Mouse (Mus musculus) stomach, embryonic 15.5 days (tissue): ENCODE data around the gene Pde2a. TPM values are rescaled to one million over a fixed set of nuclear protein-coding genes. Genes with fewer than 3 reads are reported as not detected.

ENCODE experiments used
- ATAC-seq: fragments of 200-750 bp; cut with Nextera tagmentation; 2 replicates; pipeline ENCODE4 v1.8.0; 2017; ENCODE audit warnings: low read depth, moderate number of reproducible peaks, moderate TSS enrichment; ENCODE audit not compliant: insufficient read depth, low FRiP score
- H3K27ac ChIP-seq: fragments of 300-500 bp; sonication (generic); 2 replicates; pipeline ENCODE4 v1.5.1; 2015; ENCODE audit warnings: mild to moderate bottlenecking, inconsistent platforms
- H3K27me3 ChIP-seq: fragments of 300-500 bp; sonication (generic); replicated peaks from 2 replicates; pipeline ENCODE4 v1.6.1; 2015; ENCODE audit warnings: inconsistent platforms
- H3K36me3 ChIP-seq: fragments of 300-500 bp; sonication (generic); 2 replicates; pipeline ENCODE4 v1.6.1; 2015; ENCODE audit warnings: inconsistent platforms
- H3K4me1 ChIP-seq: fragments of 300-500 bp; sonication (generic); 2 replicates; pipeline ENCODE4 v1.6.1; 2015; ENCODE audit warnings: inconsistent platforms
- H3K4me2 ChIP-seq: fragments of 300-500 bp; sonication (generic); 2 replicates; pipeline ENCODE4 v1.6.1; 2015; ENCODE audit warnings: mild to moderate bottlenecking, inconsistent platforms
- H3K4me3 ChIP-seq: fragments of 300-500 bp; sonication (generic); replicated peaks from 2 replicates; pipeline ENCODE4 v1.5.1; 2015; ENCODE audit warnings: inconsistent platforms
- H3K9ac ChIP-seq: fragments of 300-500 bp; sonication (generic); 2 replicates; pipeline ENCODE4 v1.6.1; 2015; ENCODE audit warnings: inconsistent platforms
- H3K9me3 ChIP-seq: fragments of 300-500 bp; sonication (generic); 2 replicates; pipeline ENCODE4 v1.6.1; 2016; ENCODE audit warnings: inconsistent platforms
- WGBS: fragments of 180-500 bp; shearing (Covaris S2); methylation state at CpG from one replicate; pipeline ENCODE4 v1.1.7; 2015; 5-methylcytosine and 5-hydroxymethylcytosine counted together
- polyA plus RNA-seq: library from polyadenylated mRNA; unstranded; fragments of >200 nt; fragmentation: Nextera tagmentation; extraction: Ambion mirVana; gene quantifications from 2 replicates; pipeline ENCODE4 v1.2.1, GENCODE M21; 2015

Gene Pde2a
- polyA plus RNA-seq, 1 experiment from 2014 or later, result 9.1 TPM

- 68% methylated on average over 5 of the region's 5 CpGs for WGBS
- no peak for ATAC-seq
- H3K9ac ChIP-seq, result no peak overlapping the region
- H3K4me1 ChIP-seq, result no peaks in the 10 kb centered on the region
- no peak overlapping the region for H3K27ac ChIP-seq
- H3K27me3 ChIP-seq, result no peaks in the 10 kb centered on the region
- no peak overlapping the region for H3K4me2 ChIP-seq
- no peaks in the 10 kb centered on the region for H3K9me3 ChIP-seq
- H3K36me3 ChIP-seq, result no peaks in the 10 kb centered on the region
- H3K4me3 ChIP-seq, result no peak overlapping the region
Observed at GRCm38 (mm10) chr7:101478099-101478498, 56.6 kb downstream of the Pde2a start.

GRCm38 (mm10) chr7:101479841-101480240 is 58.4 kb downstream of the Pde2a start:
- H3K4me2 ChIP-seq, result no peak overlapping the region
- H3K36me3 ChIP-seq, result no peaks in the 10 kb centered on the region
- H3K9me3 ChIP-seq, result no peaks in the 10 kb centered on the region
- no peak overlapping the region for H3K4me3 ChIP-seq
- H3K27me3 ChIP-seq, result no peaks in the 10 kb centered on the region
- H3K9ac ChIP-seq, result no peak overlapping the region
- no peak for ATAC-seq
- no peaks in the 10 kb centered on the region for H3K4me1 ChIP-seq
- H3K27ac ChIP-seq, result no peak overlapping the region
- WGBS, result 56% methylated on average over 4 of the region's 4 CpGs

DNA sequence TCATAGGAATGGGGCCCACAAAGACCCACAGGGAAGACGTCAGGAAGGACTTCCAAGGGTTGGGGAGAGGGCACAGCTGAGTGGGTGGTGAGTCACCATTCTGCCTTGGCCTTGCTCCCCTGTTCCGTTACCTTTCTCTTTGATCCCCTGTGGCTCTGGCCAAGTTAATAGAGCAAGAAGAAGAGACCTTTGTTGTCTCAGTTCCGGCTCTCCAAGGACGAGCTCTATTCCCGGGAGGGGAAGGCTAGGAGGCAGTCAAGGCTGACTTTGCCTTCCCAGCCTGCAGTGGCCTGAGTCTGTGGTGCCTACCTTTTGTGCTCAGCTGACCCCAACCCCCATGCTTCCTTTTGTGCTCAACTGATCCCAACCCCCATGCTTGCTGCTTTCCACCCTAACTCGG is 59.2 kb downstream of the Pde2a start:
- Histone ChIP-seq H3K36me3 (no peaks in the 10 kb centered on the region), H3K4me2 (no peak overlapping the region), H3K9me3 (no peaks in the 10 kb centered on the region), H3K27ac (no peak overlapping the region), H3K9ac (no peak overlapping the region), H3K4me1 (no peaks in the 10 kb centered on the region), H3K4me3 (no peak overlapping the region), H3K27me3 (no peaks in the 10 kb centered on the region)
- no peak for ATAC-seq
- WGBS, result 64% methylated on average over 6 of the region's 6 CpGs

DNA sequence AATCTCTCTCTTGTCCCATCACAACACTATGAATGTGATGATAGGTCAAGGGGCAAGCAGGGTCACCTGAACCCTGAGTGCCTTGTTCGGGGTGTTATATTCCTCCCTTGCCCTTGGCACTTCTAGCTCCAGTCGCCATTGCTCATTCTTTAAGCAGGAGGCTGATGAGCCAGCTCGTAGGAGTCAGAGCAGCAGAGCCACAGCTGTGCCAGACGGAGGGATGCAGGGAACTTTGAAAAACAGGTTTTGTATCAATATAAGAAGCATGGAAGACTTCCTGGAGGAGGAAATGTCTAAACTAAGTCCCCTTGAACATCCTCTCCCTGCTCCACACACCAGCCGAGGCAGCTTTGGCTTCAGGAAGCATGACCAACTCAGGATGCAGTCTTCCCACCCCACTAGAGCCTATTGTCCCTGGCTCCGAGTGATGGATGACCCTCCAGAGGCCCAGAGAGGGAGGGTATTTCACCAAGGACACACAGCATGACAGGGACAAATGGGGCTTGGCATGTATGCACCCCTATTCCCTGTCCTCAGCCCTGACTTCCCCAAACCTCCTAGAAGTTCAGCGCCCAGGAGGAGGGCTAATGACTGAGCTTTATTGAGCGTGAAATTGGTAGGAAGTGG is 60.5 kb downstream of the Pde2a start:
- no peaks in the 10 kb centered on the region for H3K4me1 ChIP-seq
- no peaks in the 10 kb centered on the region for H3K36me3 ChIP-seq
- no peaks in the 10 kb centered on the region for H3K27me3 ChIP-seq
- 47% methylated on average over 8 of the region's 8 CpGs for WGBS
- no peak overlapping the region for H3K27ac ChIP-seq
- H3K4me3 ChIP-seq, result no peak overlapping the region
- no peak overlapping the region for H3K9ac ChIP-seq
- ATAC-seq, result no peak
- no peaks in the 10 kb centered on the region for H3K9me3 ChIP-seq
- H3K4me2 ChIP-seq, result no peak overlapping the region

DNA sequence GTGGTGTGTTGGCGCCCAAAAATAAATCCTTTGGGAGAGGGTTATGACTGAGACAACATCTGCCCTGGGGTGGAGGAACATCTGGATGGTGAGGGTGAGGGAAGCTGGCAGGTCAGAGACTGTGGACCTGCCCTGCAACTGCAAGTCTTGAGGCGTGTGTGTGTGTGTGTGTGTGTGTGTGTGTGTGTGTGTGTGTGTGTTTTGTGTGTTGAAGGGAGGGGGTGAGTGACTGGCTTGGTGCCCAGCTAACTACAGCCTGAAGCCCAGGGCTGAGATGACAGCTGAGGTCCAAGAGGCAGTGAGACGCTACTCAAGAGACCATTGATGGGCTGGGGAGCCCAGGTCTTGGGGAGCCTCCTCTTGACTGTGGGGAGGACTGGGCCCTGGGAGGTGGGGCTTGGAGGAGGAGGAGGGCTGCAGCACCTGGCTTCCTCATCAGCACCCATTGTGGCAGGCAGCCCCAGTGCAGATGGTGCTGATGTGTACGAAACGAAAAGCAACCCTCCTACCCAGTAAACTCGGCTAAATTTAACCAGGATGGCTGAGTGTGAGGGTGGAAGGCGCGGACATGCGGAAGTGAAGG is 61.1 kb downstream of the Pde2a start:
- ATAC-seq, result peak; percentile 51
- Histone ChIP-seq H3K27me3 (no peaks in the 10 kb centered on the region), H3K4me2 (no peak overlapping the region), H3K27ac (no peak overlapping the region), H3K4me1 (no peaks in the 10 kb centered on the region), H3K9me3 (no peaks in the 10 kb centered on the region), H3K36me3 (no peaks in the 10 kb centered on the region), H3K9ac (no peak overlapping the region), H3K4me3 (no peak overlapping the region)
- 64% methylated on average over 9 of the region's 9 CpGs for WGBS

- H3K4me2 ChIP-seq, result no peak overlapping the region
- ATAC-seq, result no peak
- no peaks in the 10 kb centered on the region for H3K4me1 ChIP-seq
- H3K36me3 ChIP-seq, result no peaks in the 10 kb centered on the region
- no peak overlapping the region for H3K4me3 ChIP-seq
- H3K27ac ChIP-seq, result no peak overlapping the region
- no peaks in the 10 kb centered on the region for H3K27me3 ChIP-seq
- H3K9me3 ChIP-seq, result no peaks in the 10 kb centered on the region
- WGBS, result 67% methylated on average over 9 of the region's 9 CpGs
- no peak overlapping the region for H3K9ac ChIP-seq
Observed at GRCm38 (mm10) chr7:101483498-101484115, 62.1 kb downstream of the Pde2a start.

- 62% methylated on average over 5 of the region's 5 CpGs for WGBS
- Histone ChIP-seq H3K9me3 (no peaks in the 10 kb centered on the region), H3K27me3 (no peaks in the 10 kb centered on the region), H3K4me1 (no peaks in the 10 kb centered on the region), H3K4me2 (no peak overlapping the region), H3K27ac (no peak overlapping the region), H3K36me3 (no peaks in the 10 kb centered on the region), H3K4me3 (no peak overlapping the region), H3K9ac (no peak overlapping the region)
- no peak for ATAC-seq
Observed at GRCm38 (mm10) chr7:101487102-101487501, 65.6 kb downstream of the Pde2a start.

DNA sequence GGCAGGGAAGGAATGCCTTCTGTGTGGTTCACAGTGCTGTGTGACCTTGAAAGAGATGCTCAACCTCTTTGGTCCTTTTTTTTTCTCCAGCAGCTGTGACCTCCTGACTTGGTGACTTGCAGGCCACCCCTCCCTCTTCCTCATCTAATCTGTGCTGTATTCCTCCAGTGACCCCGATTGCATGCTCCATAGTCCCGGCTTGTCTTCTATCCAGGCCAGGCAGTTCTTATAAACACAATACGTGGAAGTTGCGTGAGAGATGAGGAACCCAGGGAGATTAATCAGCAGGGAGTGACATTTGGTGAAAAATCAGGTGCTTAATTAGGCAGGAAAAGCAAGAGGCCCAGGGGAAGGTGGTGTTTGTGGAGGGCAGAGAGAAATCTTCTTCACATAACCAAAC is 69.5 kb downstream of the Pde2a start:
- Histone ChIP-seq H3K4me2 (no peak overlapping the region), H3K9ac (no peak overlapping the region), H3K36me3 (no peaks in the 10 kb centered on the region), H3K27ac (no peak overlapping the region), H3K27me3 (no peaks in the 10 kb centered on the region), H3K4me3 (no peak overlapping the region), H3K4me1 (no peaks in the 10 kb centered on the region), H3K9me3 (no peaks in the 10 kb centered on the region)
- WGBS, result 29% methylated on average over 4 of the region's 4 CpGs
- ATAC-seq, result no peak

- Histone ChIP-seq H3K4me3 (no peak overlapping the region), H3K27me3 (0 out of 2 replicates have a peak, but pooled peaks cover 2% of the 10 kb centered on the region), H3K27ac (no peak overlapping the region), H3K4me1 (no peaks in the 10 kb centered on the region), H3K4me2 (no peak overlapping the region), H3K9ac (no peak overlapping the region), H3K9me3 (no peaks in the 10 kb centered on the region), H3K36me3 (no peaks in the 10 kb centered on the region)
- no peak for ATAC-seq
- 75% methylated on average over 3 of the region's 3 CpGs for WGBS
Observed at GRCm38 (mm10) chr7:101498385-101498784, 76.9 kb downstream of the Pde2a start.

- 38% methylated on average over 10 of the region's 10 CpGs for WGBS
- no peaks in the 10 kb centered on the region for H3K9me3 ChIP-seq
- H3K27me3 ChIP-seq, result peaks cover 11% of the 10 kb centered on the region
- H3K4me3 ChIP-seq, result no peak overlapping the region
- H3K4me1 ChIP-seq, result peaks cover 6% of the 10 kb centered on the region; the same call in 1 of the 2 replicates
- H3K9ac ChIP-seq, result no peak overlapping the region
- no peak for ATAC-seq
- no peak overlapping the region for H3K4me2 ChIP-seq
- no peak overlapping the region for H3K27ac ChIP-seq
- H3K36me3 ChIP-seq, result no peaks in the 10 kb centered on the region
Observed at GRCm38 (mm10) chr7:101499251-101499650, 77.8 kb downstream of the Pde2a start.

DNA sequence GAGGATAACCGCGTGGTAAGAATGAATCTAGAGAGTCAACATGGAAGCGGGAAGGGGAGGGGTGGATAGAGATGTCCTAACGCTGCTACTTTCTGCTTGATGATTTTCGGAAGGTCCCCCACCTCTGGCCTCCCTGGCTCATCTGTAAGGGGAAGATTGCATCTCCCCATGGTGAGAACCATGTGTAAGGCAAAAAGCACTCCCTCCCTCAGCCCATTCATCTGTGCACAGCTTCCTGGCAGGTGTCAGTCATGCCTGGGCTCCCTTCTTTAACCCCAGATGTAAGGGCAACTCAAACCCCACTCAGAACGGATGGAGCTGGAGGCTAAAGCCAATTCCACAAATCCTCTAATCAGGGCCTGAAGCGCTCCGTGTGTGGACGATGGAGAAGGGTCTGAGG is 78.2 kb downstream of the Pde2a start:
- H3K27ac ChIP-seq, result no peak overlapping the region
- 66% methylated on average over 9 of the region's 9 CpGs for WGBS
- no peaks in the 10 kb centered on the region for H3K9me3 ChIP-seq
- no peak for ATAC-seq
- peaks cover 15% of the 10 kb centered on the region for H3K27me3 ChIP-seq
- H3K4me3 ChIP-seq, result no peak overlapping the region
- peaks cover 11% of the 10 kb centered on the region; the same call in 1 of the 2 replicates for H3K4me1 ChIP-seq
- H3K36me3 ChIP-seq, result no peaks in the 10 kb centered on the region
- no peak overlapping the region for H3K9ac ChIP-seq
- H3K4me2 ChIP-seq, result no peak overlapping the region

DNA sequence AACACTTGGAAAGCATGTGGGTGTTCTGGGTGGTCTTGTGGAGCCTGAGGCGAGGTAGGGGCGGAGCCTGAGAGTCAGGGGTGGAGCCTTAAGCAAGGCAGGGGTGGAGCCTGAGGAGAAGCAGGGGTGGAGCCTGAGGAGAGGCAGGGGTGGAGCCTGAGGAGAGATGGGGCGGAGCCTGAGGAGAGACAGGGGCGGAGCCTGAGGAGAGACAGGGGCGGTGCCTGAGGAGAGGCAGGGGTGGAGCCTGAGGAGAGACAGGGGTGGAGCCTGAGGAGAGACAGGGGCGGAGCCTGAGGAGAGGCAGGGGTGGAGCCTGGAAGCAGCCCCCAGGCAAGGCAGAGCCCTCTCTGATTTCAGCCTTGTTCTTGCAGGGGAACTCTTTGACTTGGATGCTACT is 79.7 kb downstream of the Pde2a start:
- Histone ChIP-seq H3K9ac (no peak overlapping the region), H3K4me2 (no peak overlapping the region), H3K36me3 (no peaks in the 10 kb centered on the region), H3K4me1 (peaks cover 13% of the 10 kb centered on the region; the same call in 1 of the 2 replicates), H3K27ac (no peak overlapping the region), H3K4me3 (no peak overlapping the region), H3K9me3 (no peaks in the 10 kb centered on the region), H3K27me3 (peaks cover 15% of the 10 kb centered on the region)
- 67% methylated on average over 6 of the region's 6 CpGs for WGBS
- ATAC-seq, result no peak
